Mouse (Mus musculus): ENCODE results near the gene Cebpg. TPM values are rescaled to one million over a fixed set of nuclear protein-coding genes. Genes with fewer than 3 reads are reported as not detected.

Cebpg gene
- total RNA-seq (2015) (29.8 and 33.5 TPM in 2 replicates), total RNA-seq (2017) (60.1 and 86.5 TPM in 2 replicates)

- ATAC-seq (ENCODE audit: poor library complexity, severe bottlenecking) = peak; percentile 96
Measured at GRCm38 (mm10) chr7:35056436-35056864, at the start of gene Cebpg. Cebpg (minus strand) TSS chr7:35056573.

GRCm38 (mm10) chr7:35099528-35099927 lies 43.2 kb upstream of the Cebpg start:
- ATAC-seq (ENCODE audit: poor library complexity, severe bottlenecking) = peak; percentile 48

- peak; percentile 94 for ATAC-seq (ENCODE audit: poor library complexity, severe bottlenecking)
Measured at GRCm38 (mm10) chr7:35098777-35099176, 42.4 kb upstream of the Cebpg start.

- no peak for ATAC-seq (ENCODE audit: poor library complexity, severe bottlenecking)
Measured at GRCm38 (mm10) chr7:35094975-35095678, 38.8 kb upstream of the Cebpg start.

- no peak for ATAC-seq (ENCODE audit: poor library complexity, severe bottlenecking)
Measured at GRCm38 (mm10) chr7:35090550-35090949, 34.2 kb upstream of the Cebpg start.

- peak; percentile 38 for ATAC-seq (ENCODE audit: poor library complexity, severe bottlenecking)
Measured at GRCm38 (mm10) chr7:35086271-35086861, 30.0 kb upstream of the Cebpg start.

GRCm38 (mm10) chr7:35084565-35085360 lies 28.4 kb upstream of the Cebpg start:
- no peak for ATAC-seq (ENCODE audit: poor library complexity, severe bottlenecking)

GRCm38 (mm10) chr7:35081406-35082104 lies 25.2 kb upstream of the Cebpg start:
- no peak for ATAC-seq (ENCODE audit: poor library complexity, severe bottlenecking)

GRCm38 (mm10) chr7:35080843-35081338 lies 24.5 kb upstream of the Cebpg start:
- ATAC-seq (ENCODE audit: poor library complexity, severe bottlenecking) = peak; percentile 58

DNA sequence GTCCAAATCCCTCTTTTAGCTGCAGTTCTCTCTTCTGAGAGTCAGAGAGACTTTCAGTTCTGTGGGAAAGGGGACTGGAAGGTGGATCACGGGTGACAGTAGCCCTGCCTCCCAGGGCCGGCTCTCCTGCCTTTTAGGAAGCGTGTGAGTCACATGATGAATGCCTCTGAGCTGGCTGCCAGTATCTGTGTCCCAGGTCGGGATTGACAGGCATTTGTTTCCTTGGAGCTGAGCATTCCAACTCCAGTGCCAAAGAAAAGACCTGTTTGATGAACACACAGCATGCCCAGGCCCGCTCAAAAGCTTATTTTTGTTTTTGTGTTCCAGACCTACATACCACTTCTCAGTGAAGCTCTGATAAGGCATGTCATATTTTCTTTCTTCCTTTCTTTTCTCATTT lies 20.3 kb upstream of the Cebpg start:
- no peak for ATAC-seq (ENCODE audit: poor library complexity, severe bottlenecking)

DNA sequence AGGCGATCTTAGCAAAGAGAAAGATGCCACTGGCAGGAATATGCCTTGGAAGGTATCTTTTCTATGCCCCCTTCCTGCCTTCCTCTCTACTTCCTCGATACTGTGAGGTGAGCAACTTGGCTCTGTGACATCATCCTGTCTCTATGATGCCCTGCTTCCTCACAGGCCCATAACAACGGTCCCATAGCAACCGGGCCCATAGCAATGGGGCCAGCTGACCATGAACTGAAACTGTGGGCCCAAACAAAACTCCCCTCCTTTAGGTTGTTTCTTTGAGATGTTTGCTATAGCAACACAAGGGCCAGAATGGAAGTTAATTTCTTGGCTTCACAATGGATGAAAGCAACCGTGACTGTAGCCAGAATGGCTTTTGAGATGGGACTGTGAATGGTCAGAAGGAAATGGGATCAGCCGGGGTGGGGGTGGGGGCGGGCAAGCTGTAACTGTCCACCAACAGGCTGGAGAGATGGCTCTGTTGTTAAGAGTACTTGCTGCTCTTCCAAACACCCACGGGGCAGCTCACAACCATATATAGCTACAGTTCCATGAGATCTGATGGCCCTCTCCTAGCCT lies 10.4 kb upstream of the Cebpg start:
- 0 out of 2 replicates have a peak, but pooled peaks have one; percentile 34 for ATAC-seq (ENCODE audit: poor library complexity, severe bottlenecking)

DNA sequence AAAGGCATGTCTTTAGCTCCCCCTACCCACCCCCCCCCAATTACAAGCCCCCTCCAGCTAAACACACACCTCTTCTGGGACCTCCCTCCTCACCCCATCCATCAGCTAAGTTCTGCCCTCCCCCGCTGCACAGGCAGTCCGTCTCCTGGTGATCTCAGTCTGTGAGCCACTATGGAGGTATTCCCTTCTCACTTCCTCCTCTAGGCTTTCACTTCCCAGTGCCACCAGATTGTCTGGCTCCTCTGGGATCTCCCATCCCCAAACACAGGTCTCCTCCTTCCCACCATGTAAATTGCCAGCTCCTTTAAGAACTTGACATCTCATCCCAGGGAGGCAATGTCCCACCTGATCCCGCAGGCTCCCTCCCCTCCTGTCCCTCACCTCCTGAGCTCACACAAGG lies 9.6 kb upstream of the Cebpg start:
- ATAC-seq (ENCODE audit: poor library complexity, severe bottlenecking) = peak; percentile 66

GRCm38 (mm10) chr7:35064286-35065258 lies 8.2 kb upstream of the Cebpg start:
- ATAC-seq (ENCODE audit: poor library complexity, severe bottlenecking) = peak; percentile 82

DNA sequence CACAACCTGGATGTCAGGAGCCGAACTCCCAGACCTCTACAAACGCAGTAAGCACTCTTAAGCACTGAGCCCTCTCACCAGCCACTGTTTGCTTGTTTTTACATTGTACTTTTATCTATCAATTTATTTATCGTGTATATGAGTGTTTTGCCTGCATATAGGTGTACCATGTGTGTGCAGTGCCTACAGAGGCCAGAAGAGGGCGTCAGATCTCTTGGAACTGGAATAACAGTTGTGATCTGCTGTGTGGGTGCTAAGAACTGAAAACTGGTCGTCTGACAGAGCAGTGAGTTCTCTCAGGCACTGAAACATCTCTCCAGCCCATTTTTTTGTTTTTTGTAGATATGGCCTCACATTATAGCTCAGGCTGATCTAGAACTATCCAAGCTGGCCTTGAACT lies 3.1 kb upstream of the Cebpg start:
- ATAC-seq (ENCODE audit: poor library complexity, severe bottlenecking) = no peak

DNA sequence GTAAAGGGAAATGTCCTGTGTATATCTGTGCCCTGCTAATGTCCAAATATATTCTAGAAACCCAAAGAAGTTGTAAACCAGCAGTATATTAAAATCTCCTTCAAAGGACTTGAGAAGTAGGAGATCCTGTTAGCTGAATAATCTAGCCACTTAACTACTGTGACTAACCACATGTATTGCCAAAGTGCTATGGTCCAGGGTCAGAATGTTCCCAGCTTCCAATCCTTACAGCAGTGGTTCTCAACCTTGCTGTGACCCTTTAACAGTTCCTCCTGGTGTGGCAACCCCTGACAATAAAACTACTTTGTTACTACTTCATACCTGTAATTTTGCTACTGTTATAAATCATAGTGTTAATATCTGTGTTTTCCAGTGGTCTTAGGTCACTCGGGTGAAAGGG lies 2.0 kb upstream of the Cebpg start:
- no peak for ATAC-seq (ENCODE audit: poor library complexity, severe bottlenecking)

- ATAC-seq (ENCODE audit: poor library complexity, severe bottlenecking) = no peak
Measured at GRCm38 (mm10) chr7:35057569-35057968, 1.2 kb upstream of the Cebpg start.

- ATAC-seq (ENCODE audit: poor library complexity, severe bottlenecking) = peak; percentile 63
Measured at GRCm38 (mm10) chr7:35056999-35057398, 626 bp upstream of the Cebpg start.

DNA sequence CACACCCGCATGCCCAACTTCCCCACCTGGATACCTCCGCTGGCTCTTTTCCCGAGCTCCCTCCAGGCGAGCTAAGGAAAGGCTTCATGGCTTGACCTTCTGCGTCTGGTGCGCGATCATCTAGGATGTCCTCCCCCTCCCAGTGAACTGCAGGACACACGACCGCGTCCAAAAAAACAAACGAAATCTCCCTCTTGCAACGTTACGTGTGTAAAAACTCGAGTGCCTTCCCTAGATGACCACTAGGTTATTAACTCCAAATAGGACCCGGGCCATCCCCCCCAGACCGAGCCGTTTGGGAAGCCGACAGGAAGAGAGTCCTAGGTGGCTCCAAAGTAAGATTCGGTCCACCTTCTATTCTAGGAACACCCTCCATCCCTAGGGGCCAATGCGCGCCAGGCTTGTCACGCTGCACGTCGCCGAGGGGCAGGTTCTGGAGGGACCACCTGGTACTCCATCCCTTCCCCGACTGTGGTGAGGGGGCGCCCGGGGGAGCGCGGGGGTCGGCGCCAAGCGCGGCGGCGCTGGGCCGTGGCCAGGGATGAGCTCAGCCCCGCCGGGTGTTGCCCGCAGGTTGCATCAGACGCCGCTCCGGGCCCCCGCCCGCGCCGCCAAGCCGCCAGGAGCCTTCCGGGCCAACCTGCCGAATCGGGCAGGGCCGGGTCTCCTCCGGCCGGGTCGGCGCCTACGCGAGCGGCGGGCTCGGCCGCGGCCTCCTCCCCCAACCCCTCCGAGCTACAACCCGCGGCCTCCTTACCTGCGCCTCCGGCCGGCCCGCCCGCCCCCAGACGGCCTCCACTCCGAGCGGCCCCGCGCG lies 546 bp downstream of the Cebpg start:
- ATAC-seq (ENCODE audit: poor library complexity, severe bottlenecking) = peak; percentile 13

Data from megakaryocyte, adult 5-6 weeks (primary cell).